Mouse (Mus musculus) adrenal gland (tissue): ENCODE measurements at regions not wholly inside any gene's neighbourhood (a gene's known extent, or its start where the extent isn't known, plus 50 kb on each side); places are given as distances from the start of the nearest gene placed in this dataset.
"Not testable (repeated sequence)": the region's sequence is repeated elsewhere in the genome, so short reads cannot be mapped to it uniquely, and the experiment has no call there.

ENCODE experiments used
- intact Hi-C: fragments of 180-260 bp; cut with DNase I; formaldehyde crosslinking; loops from one replicate; pipeline ENCODE4 v1.15.1; 2025

DNA sequence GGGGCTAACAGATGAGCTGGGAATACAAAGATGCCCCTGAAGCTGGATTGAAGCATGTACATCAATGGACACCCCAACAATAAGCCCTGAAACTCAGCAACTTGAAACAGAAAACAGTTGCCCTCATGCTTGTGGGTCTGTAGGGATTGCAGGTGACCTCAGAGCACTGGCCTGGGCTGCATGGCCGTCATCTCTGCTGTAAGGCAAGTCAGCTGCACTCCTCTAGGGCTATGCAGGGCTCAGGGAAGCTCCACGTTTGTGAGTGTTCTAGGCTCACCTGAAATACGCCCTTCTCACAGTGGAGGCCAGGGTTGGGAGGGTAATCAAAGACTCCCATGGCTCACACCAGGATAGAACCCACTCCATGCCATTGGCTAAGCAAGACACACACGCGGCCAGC lies 292.2 kb upstream of the Kdm8 start:
- intact Hi-C loops, result no loop called here

DNA sequence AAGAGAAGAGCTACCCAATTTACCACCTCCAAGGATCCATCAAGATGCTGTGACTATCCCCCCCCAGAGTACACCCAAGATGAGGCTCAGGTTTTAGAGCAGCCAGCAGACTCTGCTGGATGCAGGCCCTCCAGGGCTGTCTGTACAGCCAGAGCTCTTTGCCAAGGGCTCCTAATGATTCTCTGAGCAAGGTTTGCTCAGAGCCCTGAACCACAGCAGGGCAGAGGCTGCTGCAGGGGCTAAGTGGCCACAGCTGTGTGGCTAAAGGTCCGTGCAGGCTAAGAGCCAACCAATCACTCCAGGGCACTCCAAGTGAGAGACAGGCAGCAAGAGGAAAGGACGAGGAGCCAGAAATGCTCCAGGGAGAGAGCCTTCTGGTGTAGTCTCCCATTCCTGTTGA lies 289.2 kb upstream of the Kdm8 start:
- intact Hi-C loops, result no loop called here

DNA sequence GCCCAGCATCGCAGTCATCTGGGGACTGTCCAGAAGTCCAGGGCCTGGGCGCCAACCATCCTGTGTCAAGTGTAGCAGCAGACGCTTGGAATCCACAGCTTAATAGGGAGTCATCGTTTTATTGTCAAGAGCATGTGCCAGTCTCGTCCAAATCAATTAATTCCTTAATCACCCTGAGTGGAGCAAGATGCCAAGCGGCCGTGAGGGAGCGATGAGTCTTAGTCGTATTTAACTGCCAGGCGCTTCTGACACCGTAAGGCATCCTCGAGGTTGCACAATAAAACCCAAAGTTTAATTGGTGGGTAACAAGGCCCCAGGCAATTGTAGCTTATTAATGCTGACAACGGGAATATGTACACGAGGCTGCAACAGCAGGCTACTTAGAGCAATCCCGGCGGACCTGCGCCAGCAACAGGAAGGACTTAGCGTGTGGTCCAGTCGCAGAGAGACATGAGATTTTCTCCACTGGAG lies 277.6 kb upstream of the Kdm8 start:
- intact Hi-C loops, result no loop called here

GRCm38 (mm10) chr7:125167666-125168065 lies 276.8 kb upstream of the Kdm8 start:
- intact Hi-C loops, result no loop called here

DNA sequence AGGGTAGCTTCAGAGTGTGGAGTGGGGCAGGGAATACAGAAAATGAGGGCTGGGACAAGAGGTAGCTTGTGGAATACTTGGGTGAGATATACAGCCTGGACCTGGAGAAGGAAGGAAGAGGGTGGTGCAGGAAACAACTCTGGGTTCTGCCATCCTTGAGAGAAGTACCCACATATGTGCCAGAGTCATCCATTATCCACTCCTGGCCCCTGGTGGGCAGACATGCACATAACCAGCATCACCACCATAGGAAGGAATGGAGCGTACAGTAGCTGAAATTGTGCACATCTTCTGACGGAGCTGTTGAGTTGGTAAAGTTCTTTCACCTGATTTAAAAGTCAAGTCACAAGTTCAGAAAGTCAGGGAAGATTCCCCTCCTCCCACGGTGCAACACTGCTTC lies 262.9 kb upstream of the Kdm8 start:
- intact Hi-C loops, result no loop called here

- intact Hi-C loops, result no loop called here
Observed at GRCm38 (mm10) chr7:125182266-125182665, 262.2 kb upstream of the Kdm8 start.

- intact Hi-C loops, result not testable (repeated sequence)
Observed at GRCm38 (mm10) chr7:125183011-125183410, 261.5 kb upstream of the Kdm8 start.

- intact Hi-C loops, result no loop called here
Observed at GRCm38 (mm10) chr7:125185037-125185679, 259.3 kb upstream of the Kdm8 start.

- intact Hi-C loops, result no loop called here
Observed at GRCm38 (mm10) chr7:125187011-125187740, 257.3 kb upstream of the Kdm8 start.

DNA sequence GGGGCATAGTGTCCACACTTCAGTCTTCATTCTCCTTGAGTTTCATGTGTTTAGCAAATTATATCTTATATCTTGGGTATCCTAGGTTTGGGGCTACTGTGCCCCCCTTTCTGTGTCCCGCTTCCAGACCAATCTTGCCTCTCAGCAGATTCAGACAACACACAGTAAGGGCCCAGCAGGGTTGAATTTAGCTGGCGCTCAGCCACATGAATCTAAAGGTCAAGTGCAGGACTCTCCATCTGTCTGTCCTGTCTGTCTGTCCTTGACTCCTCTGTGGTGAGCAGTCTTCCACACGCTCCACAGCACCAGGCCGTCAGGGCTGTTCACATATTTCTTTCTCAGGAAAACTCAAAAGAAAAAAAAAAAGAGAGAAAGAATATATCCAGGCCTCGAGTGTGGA lies 255.5 kb upstream of the Kdm8 start:
- intact Hi-C loops, result no loop called here

GRCm38 (mm10) chr7:125190067-125190466 lies 254.4 kb upstream of the Kdm8 start:
- intact Hi-C loops, result no loop called here

GRCm38 (mm10) chr7:125191313-125191712 lies 253.2 kb upstream of the Kdm8 start:
- intact Hi-C loops, result no loop called here

- intact Hi-C loops, result no loop called here
Observed at GRCm38 (mm10) chr7:125211346-125211973, 233.0 kb upstream of the Kdm8 start.

- intact Hi-C loops, result no loop called here
Observed at GRCm38 (mm10) chr7:125214036-125214435, 230.4 kb upstream of the Kdm8 start.

- intact Hi-C loops, result no loop called here
Observed at GRCm38 (mm10) chr7:125217630-125218029, 226.8 kb upstream of the Kdm8 start.

DNA sequence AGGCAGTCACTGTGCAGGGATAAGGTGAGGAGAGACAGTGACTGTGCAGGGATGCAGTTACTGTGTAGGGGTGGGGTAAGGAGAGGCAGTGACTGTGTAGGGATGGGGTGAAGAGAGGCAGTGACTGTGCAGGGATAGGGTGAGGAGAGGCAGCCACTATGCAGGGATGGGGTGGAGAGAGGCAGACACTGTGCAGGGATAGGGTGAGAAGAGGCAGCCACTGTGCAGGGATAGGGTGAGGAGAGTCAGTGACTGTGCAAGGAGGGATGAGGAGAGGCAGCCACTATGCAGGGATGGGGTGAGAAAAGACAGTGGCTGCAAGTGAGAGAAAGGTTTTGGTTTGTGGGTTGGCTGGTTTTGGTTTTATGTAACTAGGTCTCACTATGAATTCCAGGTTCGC lies 221.8 kb upstream of the Kdm8 start:
- intact Hi-C loops, result no loop called here

DNA sequence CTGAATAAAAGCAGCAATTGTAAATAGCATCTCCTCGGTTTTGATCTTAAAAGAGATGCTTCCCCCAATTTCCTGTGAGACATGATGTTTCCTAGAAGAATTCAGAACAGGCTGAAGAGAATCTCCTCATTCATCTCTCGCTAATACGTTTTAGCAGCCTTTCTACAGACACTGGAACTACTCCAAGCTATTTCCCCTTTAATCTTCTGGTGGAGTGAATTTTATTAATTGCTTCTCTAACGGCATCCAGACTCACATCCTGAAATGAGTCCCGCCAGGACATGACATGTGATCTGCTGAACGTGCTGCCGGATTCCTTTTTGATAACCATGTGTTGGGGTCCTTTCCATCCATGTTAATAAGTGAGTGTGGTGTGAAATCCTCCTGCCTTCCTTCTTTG lies 209.6 kb upstream of the Kdm8 start:
- intact Hi-C loops, result no loop called here

DNA sequence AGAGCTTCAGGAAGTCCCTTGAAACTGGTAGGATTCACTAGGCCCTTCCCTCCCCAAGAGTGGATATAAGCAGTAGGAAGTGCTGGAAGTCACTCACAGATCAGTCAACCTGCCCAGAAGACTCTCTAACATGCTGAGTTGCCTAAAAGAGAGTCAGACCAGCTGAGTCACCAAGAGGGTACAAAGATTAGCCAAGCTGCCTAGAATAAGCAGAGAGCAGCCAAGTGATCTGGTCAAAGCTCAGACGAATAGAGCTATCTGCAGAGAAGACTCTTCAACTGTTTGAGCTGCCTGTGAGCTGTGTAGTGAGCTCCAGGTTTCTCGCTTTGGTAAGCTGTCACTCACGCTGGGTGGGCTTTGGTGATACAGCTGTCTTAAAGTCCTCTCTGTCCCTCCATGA lies 207.4 kb upstream of the Kdm8 start:
- intact Hi-C loops, result no loop called here

GRCm38 (mm10) chr7:125243021-125243420 lies 201.5 kb upstream of the Kdm8 start:
- intact Hi-C loops, result no loop called here

GRCm38 (mm10) chr7:125248386-125248785 lies 196.1 kb upstream of the Kdm8 start:
- intact Hi-C loops, result no loop called here

DNA sequence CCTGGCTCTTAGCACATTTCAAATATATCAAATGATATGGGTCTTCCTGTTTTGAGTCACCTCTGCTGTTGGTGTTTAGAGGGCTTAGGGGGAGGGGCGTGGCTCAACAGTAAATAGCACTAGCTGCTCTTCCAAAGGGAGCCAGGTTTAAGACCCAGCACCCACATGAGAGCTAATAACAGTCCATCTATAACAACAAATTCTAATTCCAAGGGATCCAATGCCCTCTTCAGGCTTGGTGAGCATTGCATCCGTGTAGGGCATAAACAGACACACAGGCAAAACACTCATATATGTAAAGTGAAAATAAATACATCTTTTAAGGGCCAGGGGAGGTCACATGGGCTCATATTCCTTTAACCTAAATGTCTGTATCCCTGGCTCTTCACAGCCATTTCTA lies 194.1 kb upstream of the Kdm8 start:
- intact Hi-C loops, result no loop called here

DNA sequence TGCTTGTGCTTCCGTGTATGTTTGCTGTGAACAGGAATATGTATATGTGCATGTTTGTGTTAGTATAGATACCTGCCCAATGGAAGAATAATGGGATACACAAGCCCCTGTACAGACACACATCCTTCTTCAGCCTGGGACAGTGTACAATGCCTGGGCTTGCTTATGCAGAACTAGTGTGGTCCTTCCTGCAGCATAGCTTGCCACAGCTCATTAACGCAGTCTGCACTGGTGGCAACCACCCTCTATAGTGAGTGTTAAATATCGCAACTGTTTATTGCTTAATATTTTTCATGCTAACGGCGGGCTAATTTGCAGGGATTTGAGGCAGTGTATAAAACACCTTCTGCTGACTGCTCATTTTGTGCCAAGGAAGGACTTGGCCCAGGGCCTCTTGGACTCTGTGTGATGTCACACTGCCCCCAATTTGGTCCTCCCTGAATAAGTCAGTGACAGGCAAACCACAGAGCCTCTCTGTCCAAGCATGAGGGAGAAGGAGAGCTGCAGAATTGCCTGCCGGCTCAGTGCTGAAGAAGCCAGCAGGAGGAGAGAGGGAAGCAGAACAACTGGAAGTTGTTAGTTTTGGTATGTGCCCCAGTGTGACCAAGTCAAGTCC lies 193.4 kb upstream of the Kdm8 start:
- intact Hi-C loops, result no loop called here
